In genomic region chr12:113142021-113142975, GRCm38 (mm10) we compare ENCODE assay signal across 8 mouse cellular contexts. TPM values are rescaled to one million over a fixed set of nuclear protein-coding genes. Genes with fewer than 3 reads are reported as not detected.
DNase-seq lines count a peak whose midpoint lies in the region; ATAC-seq and TF ChIP-seq lines count a peak whose summit lies in the region.

No protein-coding gene starts in this region.

- no peak for TF ChIP-seq CTCF in embryonic fibroblast, embryonic 13.5 days (IDR thresholded peaks at IDR 0.05; ENCODE audit: borderline replicate concordance, insufficient read depth, low read length)
- TF ChIP-seq CTCF in lung, adult 2 months (IDR thresholded peaks at IDR 0.05; ENCODE audit: insufficient read depth, low read length), result no peak
- no peak for TF ChIP-seq CTCF in small intestine, adult 2 months (IDR thresholded peaks at IDR 0.05; ENCODE audit: extremely low read depth, insufficient read length, insufficient replicate concordance, low read depth, low read length)

- H3K4me3 ChIP-seq in embryonic fibroblast, embryonic 13.5 days (ENCODE audit: insufficient read depth, low read length), result peak overlapping the region; percentile 75
- H3K4me3 ChIP-seq in heart, embryonic 16.5 days (ENCODE audit: low read length), result peak overlapping the region; percentile 88
- peak overlapping the region; percentile 78 for H3K4me3 ChIP-seq in lung, adult 2 months (replicated peaks; ENCODE audit: extremely low read depth, low read depth, low read length)
- peak overlapping the region; percentile 82 for H3K4me3 ChIP-seq in small intestine, adult 2 months (ENCODE audit: low read depth, low read length)

- peak; percentile 56 for DNase-seq in right cerebral cortex, adult 18-20 months
- DNase-seq in right cerebral cortex, adult 2 months (ENCODE audit: low spot score in 2 of 2), result no peak
- peak; percentile 92 for DNase-seq in kidney, postnatal 14 days
- DNase-seq in lung, adult 2 months, result peak; percentile 83
- no peak for DNase-seq in thymus, postnatal 14 days

- H3K9me3 ChIP-seq in heart, embryonic 16.5 days (replicated peaks; ENCODE audit: control insufficient read depth, low read length), result no peaks in the 10 kb centered on the region

- H3K4me1 ChIP-seq in embryonic fibroblast, embryonic 13.5 days (ENCODE audit: control insufficient read depth, insufficient read depth, low read length), result peaks cover 2% of the 10 kb centered on the region; the same call in 1 of the 2 replicates
- H3K4me1 ChIP-seq in heart, embryonic 16.5 days (ENCODE audit: control insufficient read depth, insufficient read depth, low read length), result peaks cover 58% of the 10 kb centered on the region
- H3K4me1 ChIP-seq in lung, adult 2 months (ENCODE audit: control insufficient read depth, insufficient read depth, low read length), result peaks cover 40% of the 10 kb centered on the region
- H3K4me1 ChIP-seq in small intestine, adult 2 months (ENCODE audit: control insufficient read depth, insufficient read depth, insufficient read length, low read length), result peaks cover 31% of the 10 kb centered on the region

- H3K36me3 ChIP-seq in heart, embryonic 16.5 days (ENCODE audit: control insufficient read depth, insufficient read depth), result peaks cover 26% of the 10 kb centered on the region
- no peaks in the 10 kb centered on the region; the same call in 1 of the 2 replicates for H3K36me3 ChIP-seq in small intestine, adult 2 months (ENCODE audit: control insufficient read depth, insufficient read depth, low read length)

- TF ChIP-seq POLR2A in embryonic fibroblast, embryonic 13.5 days (IDR thresholded peaks at IDR 0.05; ENCODE audit: low read depth, low read length), result 0 out of 2 replicates have a peak, but pooled peaks have one; percentile 20
- peak; percentile 66 for TF ChIP-seq POLR2A in lung, adult 2 months (IDR thresholded peaks at IDR 0.05; ENCODE audit: borderline replicate concordance, extremely low read depth, low read depth, low read length)
- no peak for TF ChIP-seq POLR2A in small intestine, adult 2 months (IDR thresholded peaks at IDR 0.05; ENCODE audit: low read depth, low read length)

- 0 out of 2 replicates have a peak overlapping the region, but pooled peaks have one; percentile 1 for H3K27ac ChIP-seq in embryonic fibroblast, embryonic 13.5 days (ENCODE audit: insufficient read depth, low read length)
- H3K27ac ChIP-seq in heart, embryonic 16.5 days (ENCODE audit: low read length), result peak overlapping the region; percentile 99
- H3K27ac ChIP-seq in small intestine, adult 2 months (ENCODE audit: insufficient read depth, low read depth, low read length), result peak overlapping the region; percentile 83

- peak; percentile 35 for ATAC-seq in heart, embryonic 16.5 days (replicated peaks; ENCODE audit: extremely low read depth, insufficient read depth, low FRiP score)

- H3K4me2 ChIP-seq in heart, embryonic 16.5 days (ENCODE audit: low read depth, low read length), result peak overlapping the region; percentile 79

- H3K9ac ChIP-seq in heart, embryonic 16.5 days (ENCODE audit: low read length), result peak overlapping the region; percentile 97

- WGBS in heart, embryonic 16.5 days, result 6% methylated on average over 15 of the region's 15 CpGs
- WGBS in lung, adult 2 months, result 9% methylated on average over 15 of the region's 15 CpGs
- WGBS in small intestine, adult 2 months, result 21% methylated on average over 15 of the region's 15 CpGs

- no peaks in the 10 kb centered on the region for H3K27me3 ChIP-seq in heart, embryonic 16.5 days (ENCODE audit: control insufficient read depth, insufficient read depth, low read length)
- peaks cover 21% of the 10 kb centered on the region for H3K27me3 ChIP-seq in small intestine, adult 2 months (ENCODE audit: control insufficient read depth, insufficient read depth, low read length)

RNA-seq across cellular contexts. Expression of gene Crip2, which starts 2.3 kb away (rescaled TPM):
- 52.9 and 129 TPM in 2 replicates for polyA plus RNA-seq in embryonic fibroblast, embryonic 13.5 days (2011; ENCODE audit: insufficient read length, low read depth, missing spikeins)
- 1,743 and 2,017 TPM in 2 replicates for polyA plus RNA-seq in heart, embryonic 16.5 days (2015; fragmentation: Nextera tagmentation; extraction: Ambion mirVana)
- 1,334 and 1,488 TPM in 2 replicates for polyA plus RNA-seq in lung, adult 2 months (2012; rRNA removed)
- 73.8 and 86.3 TPM in 2 replicates for polyA plus RNA-seq in small intestine, adult 2 months (2012; rRNA removed)

RNA-seq across cellular contexts. Expression of gene Crip1, which starts 3.8 kb away (rescaled TPM):
- polyA plus RNA-seq in embryonic fibroblast, embryonic 13.5 days (2011; ENCODE audit: insufficient read length, low read depth, missing spikeins), result 75.5 and 79.9 TPM in 2 replicates
- polyA plus RNA-seq in heart, embryonic 16.5 days (2015; fragmentation: Nextera tagmentation; extraction: Ambion mirVana), result 719 and 763 TPM in 2 replicates
- 746 and 1,492 TPM in 2 replicates for polyA plus RNA-seq in lung, adult 2 months (2012; rRNA removed)
- polyA plus RNA-seq in small intestine, adult 2 months (2012; rRNA removed), result 4,805 and 16,576 TPM in 2 replicates

RNA-seq across cellular contexts. Expression of gene Tedc1, which starts 13.9 kb away (rescaled TPM):
- 10.1 and 12.2 TPM in 2 replicates for polyA plus RNA-seq in embryonic fibroblast, embryonic 13.5 days (2011; ENCODE audit: insufficient read length, low read depth, missing spikeins)
- polyA plus RNA-seq in heart, embryonic 16.5 days (2015; fragmentation: Nextera tagmentation; extraction: Ambion mirVana), result 25.0 and 28.1 TPM in 2 replicates
- 2.9 and 4.2 TPM in 2 replicates for polyA plus RNA-seq in lung, adult 2 months (2012; rRNA removed)
- 9.2 and 18.3 TPM in 2 replicates for polyA plus RNA-seq in small intestine, adult 2 months (2012; rRNA removed)

RNA-seq across cellular contexts. Expression of gene Tmem121, which starts 43.4 kb away (rescaled TPM):
- polyA plus RNA-seq in embryonic fibroblast, embryonic 13.5 days (2011; ENCODE audit: insufficient read length, low read depth, missing spikeins), result 7.2 and 8.3 TPM in 2 replicates
- 5.5 and 7.8 TPM in 2 replicates for polyA plus RNA-seq in heart, embryonic 16.5 days (2015; fragmentation: Nextera tagmentation; extraction: Ambion mirVana)
- 0.52 and 0.60 TPM in 2 replicates for polyA plus RNA-seq in lung, adult 2 months (2012; rRNA removed)
- 1.8 and 2.4 TPM in 2 replicates for polyA plus RNA-seq in small intestine, adult 2 months (2012; rRNA removed)

RNA-seq across cellular contexts. Expression of gene Mta1, which starts 44.2 kb away (rescaled TPM):
- polyA plus RNA-seq in embryonic fibroblast, embryonic 13.5 days (2011; ENCODE audit: insufficient read length, low read depth, missing spikeins), result 83.2 and 86.5 TPM in 2 replicates
- 10.8 and 12.1 TPM in 2 replicates for polyA plus RNA-seq in heart, embryonic 16.5 days (2015; fragmentation: Nextera tagmentation; extraction: Ambion mirVana)
- 77.4 and 85.3 TPM in 2 replicates for polyA plus RNA-seq in lung, adult 2 months (2012; rRNA removed)
- polyA plus RNA-seq in small intestine, adult 2 months (2012; rRNA removed), result 23.9 and 47.6 TPM in 2 replicates

Comparison
In these comparisons a context has a peak if more than half of its experiments do, and no peak if none do; other contexts are left out.
1. DNase-seq: peak in right cerebral cortex, adult 18-20 months (single experiment), kidney, postnatal 14 days (single experiment) and lung, adult 2 months (single experiment); none in right cerebral cortex, adult 2 months (0 of 2) and thymus, postnatal 14 days (single experiment).
2. H3K27ac ChIP-seq: peak in every context shown above with its lines; median percentile 99 in heart, embryonic 16.5 days; 83 in small intestine, adult 2 months; 1 in embryonic fibroblast, embryonic 13.5 days.
3. RNA of gene Crip2, which starts 2.3 kb away (polyA plus RNA-seq): 1,743 to 2,017 TPM in heart, embryonic 16.5 days and 1,334 to 1,488 TPM in lung, adult 2 months; 73.8 to 86.3 TPM in small intestine, adult 2 months and 52.9 to 129 TPM in embryonic fibroblast, embryonic 13.5 days; every median in the first group is over 10 times any median in the second.
4. Peak in every context shown above with its lines, with median percentiles within 50 percentile points of each other: H3K4me3 ChIP-seq.